Mouse (Mus musculus) gastrocnemius, adult 8-10 months (tissue): ENCODE results near the gene 4930516K23Rik. TPM values are rescaled to one million over a fixed set of nuclear protein-coding genes. Genes with fewer than 3 reads are reported as not detected.

ENCODE experiments used
- DNase-seq, 2 experiments: peaks; one replicate each; pipeline ENCODE4 v3.0.0; 2022; ENCODE audit warnings: low spot score in 2 of 2
- total RNA-seq, 4 experiments: library from RNA; stranded (reverse); gene quantifications; 2 replicates each; pipeline ENCODE4 v1.2.4; 2022

The 4930516K23Rik gene
- not detected for total RNA-seq

GRCm38 (mm10) chr7:104061345-104061744 lies at the start of gene 4930516K23Rik:
Gene 4930516K23Rik, minus strand, starts transcription at chr7:104061445.
- no peak for DNase-seq

GRCm38 (mm10) chr7:104104757-104104972 lies 43.4 kb upstream of the 4930516K23Rik start, which contains the start of gene Olfr646:
Gene Olfr646, plus strand, starts transcription at chr7:104104873.
- DNase-seq: no peak

- no peak for DNase-seq
Observed at GRCm38 (mm10) chr7:104103913-104104756, 42.9 kb upstream of the 4930516K23Rik start.

DNA sequence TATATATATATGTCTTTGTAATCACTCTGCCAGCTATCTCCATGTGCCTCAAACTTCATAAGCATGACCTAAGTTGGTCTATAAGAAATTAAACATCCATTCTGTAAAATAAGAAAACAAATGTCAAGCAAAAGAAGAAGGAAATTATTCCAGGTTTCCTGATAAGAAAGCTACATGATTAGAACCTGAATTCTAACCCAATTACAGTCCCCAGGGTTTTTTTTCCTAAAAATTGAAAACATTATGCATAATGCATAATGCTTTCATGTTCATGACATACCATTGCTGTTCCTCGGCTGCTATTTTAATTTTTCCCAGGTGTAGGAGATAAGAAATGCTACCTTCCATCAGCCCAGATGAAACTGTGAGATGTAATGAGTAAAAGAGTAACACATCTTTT lies 24.1 kb upstream of the 4930516K23Rik start, which contains the start of gene Olfr645:
TSS of gene Olfr645 (minus strand) at position 101 of the 400 bp plus-strand sequence.
- no peak for DNase-seq

GRCm38 (mm10) chr7:104071769-104072168 lies 10.5 kb upstream of the 4930516K23Rik start, which contains the start of gene Olfr644:
Gene Olfr644, minus strand, starts transcription at chr7:104071869.
- DNase-seq: no peak

DNA sequence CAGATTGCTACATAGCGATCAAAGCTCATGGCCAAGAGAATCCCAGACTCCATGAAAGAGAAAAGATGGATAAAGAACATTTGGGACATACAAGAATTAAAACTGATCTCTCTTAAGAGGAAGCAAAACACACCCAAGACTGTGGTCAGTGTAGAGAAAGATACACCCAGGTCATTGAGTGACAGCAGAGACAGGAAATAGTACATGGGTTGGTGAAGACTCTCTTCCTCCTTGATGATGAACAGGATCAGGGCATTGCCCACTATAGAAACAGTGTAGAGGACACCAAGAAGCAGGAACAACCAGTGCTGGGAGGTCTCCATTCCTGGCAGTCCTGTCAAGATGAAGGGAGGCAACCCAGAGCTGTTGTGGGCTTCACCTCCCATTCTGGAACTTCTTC lies 2.0 kb downstream of the 4930516K23Rik start:
- no peak for DNase-seq

DNA sequence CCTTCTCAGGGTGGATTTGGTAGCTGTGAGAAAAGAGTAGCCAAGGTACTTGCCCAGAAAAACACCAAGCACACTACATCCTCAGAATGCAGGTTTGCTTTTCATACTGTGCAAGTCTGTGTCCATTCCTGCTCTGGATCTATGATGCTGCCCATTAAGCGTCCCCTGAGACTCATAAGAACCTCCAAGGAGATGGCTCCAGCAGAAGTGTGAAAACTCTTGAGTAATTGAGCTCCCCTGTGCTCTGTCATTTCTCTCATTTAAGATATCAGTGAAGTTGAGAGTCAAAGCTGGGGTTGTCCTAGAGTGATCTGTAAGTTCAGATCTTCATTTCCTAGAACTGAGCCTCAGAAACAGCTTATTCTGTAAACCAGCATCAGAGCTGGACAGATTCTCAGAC lies 8.7 kb downstream of the 4930516K23Rik start, which contains the start of gene Olfr642:
TSS of gene Olfr642 (minus strand) at position 101 of the 400 bp plus-strand sequence.
- no peak for DNase-seq

DNA sequence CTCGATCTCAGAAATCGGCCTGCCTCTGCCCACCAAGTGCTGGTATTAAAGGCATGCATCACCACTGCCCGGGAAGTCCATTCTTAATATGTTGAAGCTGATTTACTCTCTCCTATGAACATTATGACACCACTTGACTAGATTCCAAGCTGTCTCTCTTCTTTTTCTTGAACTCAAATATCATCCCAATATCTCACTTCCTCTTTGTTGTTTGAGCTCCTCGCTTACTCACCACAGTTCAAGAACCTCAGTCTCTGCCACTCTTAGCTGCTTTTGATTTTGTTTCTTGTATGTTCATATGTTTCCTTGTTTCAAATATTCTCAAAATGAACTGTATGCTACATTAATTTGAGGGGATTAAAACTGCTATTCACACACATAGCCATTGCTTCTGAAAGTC lies 10.5 kb downstream of the 4930516K23Rik start:
- DNase-seq: no peak

GRCm38 (mm10) chr7:104035145-104035544 lies 26.1 kb downstream of the 4930516K23Rik start, which contains the start of gene Olfr641:
Gene Olfr641, plus strand, starts transcription at chr7:104035445.
- no peak for DNase-seq

DNA sequence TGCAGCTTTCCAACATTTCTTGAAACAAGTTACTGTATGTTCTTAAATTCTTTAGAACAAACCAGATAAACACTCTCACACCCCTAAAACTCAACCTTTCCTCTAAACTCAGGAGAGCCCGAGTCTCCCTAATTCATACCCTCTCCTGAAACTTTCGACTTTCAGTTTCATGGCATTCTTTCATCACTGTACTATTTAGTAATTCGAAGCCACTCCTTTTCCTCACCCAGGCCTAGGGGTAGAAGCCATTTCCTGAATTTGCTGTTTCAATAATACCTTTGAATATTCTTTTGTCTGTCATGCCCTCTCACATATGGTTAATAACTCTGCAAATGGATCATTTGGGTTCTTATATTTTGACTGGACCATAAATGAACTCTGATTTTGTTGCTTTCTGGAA lies 34.3 kb downstream of the 4930516K23Rik start:
- no peak for DNase-seq

DNA sequence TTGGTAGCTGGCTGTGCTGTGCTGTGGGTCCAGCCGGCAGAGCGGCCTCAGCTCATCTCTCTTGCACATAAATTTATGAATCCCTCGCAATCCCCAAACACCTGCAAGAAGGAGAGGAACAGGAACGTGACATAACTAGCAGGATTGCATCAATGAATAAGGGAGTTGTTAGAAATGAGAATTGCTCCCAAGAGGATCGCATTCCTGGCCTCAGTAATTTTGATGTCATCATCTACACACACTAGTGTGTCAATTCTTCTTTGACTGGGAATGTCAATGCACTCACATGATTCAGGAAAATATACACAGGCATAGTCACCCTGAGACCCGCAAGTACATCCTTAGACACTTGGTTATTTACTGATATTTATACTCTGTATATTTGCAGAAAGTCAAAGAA lies 35.8 kb downstream of the 4930516K23Rik start, which contains the start of gene Olfr640:
TSS of gene Olfr640 (minus strand) at position 101 of the 400 bp plus-strand sequence.
- no peak for DNase-seq

DNA sequence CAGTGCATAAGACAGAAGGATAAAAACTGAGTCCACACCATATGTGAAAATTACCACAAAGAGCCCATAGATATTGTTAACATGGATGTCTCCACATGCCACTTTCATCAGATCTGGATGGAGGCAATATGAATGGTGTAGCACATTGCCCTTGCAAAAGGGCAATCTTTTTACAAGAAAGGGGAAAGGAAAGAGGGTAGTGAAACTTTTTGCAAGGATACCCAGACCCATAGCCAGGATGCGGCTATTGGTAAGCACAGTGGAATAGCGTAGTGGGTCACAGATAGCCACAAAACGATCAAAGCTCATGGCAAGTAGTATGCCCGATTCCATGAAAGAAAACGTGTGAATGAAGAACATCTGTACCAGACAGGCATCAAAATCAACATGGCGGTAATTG lies 39.6 kb downstream of the 4930516K23Rik start:
- DNase-seq: no peak

DNA sequence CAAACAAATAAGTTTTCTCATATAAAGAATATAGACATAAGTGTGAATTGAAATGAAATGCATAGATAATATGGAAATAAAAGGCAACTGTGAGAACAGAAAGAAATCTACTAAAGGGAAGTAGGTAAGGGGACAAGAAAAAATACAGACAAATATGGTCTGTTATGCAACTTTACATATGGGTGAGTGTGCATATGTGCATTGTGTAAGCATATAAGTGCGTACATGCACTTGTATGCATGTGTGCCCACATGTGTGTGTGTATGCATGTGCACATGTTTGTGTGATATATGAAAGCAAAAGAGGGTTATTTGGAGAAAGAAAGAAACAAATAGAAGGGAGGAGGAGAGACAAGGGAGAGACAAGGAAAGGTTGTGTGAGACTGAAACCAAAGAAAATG lies 42.3 kb downstream of the 4930516K23Rik start:
- DNase-seq: no peak

DNA sequence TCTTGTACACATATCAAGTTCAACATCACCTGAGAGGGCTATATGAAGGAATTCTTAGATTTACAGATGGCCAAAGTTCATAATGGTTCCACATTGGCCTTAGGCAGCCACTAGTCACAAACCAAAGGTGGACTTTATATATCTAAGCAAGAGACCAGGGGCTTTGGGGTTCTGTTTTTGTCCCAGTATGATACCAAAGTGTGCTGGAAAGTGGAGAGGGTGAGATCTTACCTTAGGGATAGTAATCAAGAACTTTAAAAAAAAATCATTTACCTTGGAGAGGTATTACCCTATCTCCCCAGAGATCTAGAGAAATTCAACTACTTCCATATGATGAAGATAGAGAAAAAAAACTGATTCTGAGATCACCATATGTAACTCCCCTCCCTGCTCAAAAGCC lies 44.0 kb downstream of the 4930516K23Rik start, which contains the start of gene Olfr639:
TSS of gene Olfr639 (minus strand) at position 101 of the 400 bp plus-strand sequence.
- DNase-seq: no peak

Other genes with a start within 250 kb of the 4930516K23Rik start
- gene Hbb-bt, start 247.4 kb downstream of the 4930516K23Rik start, total RNA-seq: 10 to 100 TPM; 11.6 to 30.4 (median 18.8) TPM
- gene Hbb-bs, start 233.3 kb downstream of the 4930516K23Rik start, total RNA-seq: 100 to 1,000 TPM; 150 to 315 (median 224) TPM
- gene Hbb-bh2, start 220.9 kb downstream of the 4930516K23Rik start, total RNA-seq: not detected
- not detected for gene Hbb-bh1, start 218.3 kb downstream of the 4930516K23Rik start, total RNA-seq
- not detected for gene Hbb-y, start 208.2 kb downstream of the 4930516K23Rik start, total RNA-seq
- gene Olfr66, start 175.2 kb downstream of the 4930516K23Rik start, total RNA-seq: not detected
- not detected for gene Olfr64, start 167.0 kb downstream of the 4930516K23Rik start, total RNA-seq
- gene Olfr65, start 158.0 kb downstream of the 4930516K23Rik start, total RNA-seq: not detected
- gene Olfr631, start 132.6 kb downstream of the 4930516K23Rik start, total RNA-seq: not detected
- gene Olfr632, start 127.1 kb downstream of the 4930516K23Rik start, total RNA-seq: not detected
- gene Olfr633, start 117.0 kb downstream of the 4930516K23Rik start, total RNA-seq: not detected
- gene Olfr635, start 90.3 kb downstream of the 4930516K23Rik start, total RNA-seq: not detected
- gene Olfr638, start 62.7 kb downstream of the 4930516K23Rik start, total RNA-seq: not detected
- not detected for gene Olfr639, start 44.1 kb downstream of the 4930516K23Rik start, total RNA-seq
- gene Olfr640, start 35.9 kb downstream of the 4930516K23Rik start, total RNA-seq: not detected
- gene Olfr641, start 26.0 kb downstream of the 4930516K23Rik start, total RNA-seq: not detected
- not detected for gene Olfr642, start 8.8 kb downstream of the 4930516K23Rik start, total RNA-seq
- gene Olfr644, start 10.4 kb upstream of the 4930516K23Rik start, total RNA-seq: not detected
- not detected for gene Olfr645, start 24.0 kb upstream of the 4930516K23Rik start, total RNA-seq
- gene Olfr646, start 43.4 kb upstream of the 4930516K23Rik start, total RNA-seq: not detected
- not detected for gene Ubqln5, start 68.4 kb upstream of the 4930516K23Rik start, total RNA-seq
- not detected for gene Olfr643, start 76.0 kb upstream of the 4930516K23Rik start, total RNA-seq
- gene Ubqln3, start 81.8 kb upstream of the 4930516K23Rik start, total RNA-seq: not detected
- gene Ubqlnl, start 89.1 kb upstream of the 4930516K23Rik start, total RNA-seq: not detected
- not detected for gene Olfm5, start 103.4 kb upstream of the 4930516K23Rik start, total RNA-seq
- not detected for gene Olfr648, start 121.9 kb upstream of the 4930516K23Rik start, total RNA-seq
- not detected for gene Olfr649, start 134.5 kb upstream of the 4930516K23Rik start, total RNA-seq
- gene Trim6, start 157.3 kb upstream of the 4930516K23Rik start, total RNA-seq: under 1 TPM; 0.19 to 0.99 (median 0.20) TPM
- gene Trim34a, start 183.0 kb upstream of the 4930516K23Rik start, total RNA-seq: 1 to 10 TPM in 1 of 4 experiments, under 1 TPM in 3; 0.87 to 1.6 (median 0.95) TPM
- under 1 TPM; 0.56 to 0.70 (median 0.66) TPM for gene Trim5, start 226.6 kb upstream of the 4930516K23Rik start, total RNA-seq